Mouse (Mus musculus): Measurements from ENCODE around the gene Vmn1r218. TPM values are rescaled to one million over a fixed set of nuclear protein-coding genes. Genes with fewer than 3 reads are reported as not detected.
"Not testable (repeated sequence)": the region's sequence is repeated elsewhere in the genome, so short reads cannot be mapped to it uniquely, and the experiment has no call there.

The Vmn1r218 gene
- not detected in 2 replicates for polyA plus RNA-seq (2015; fragmentation: Nextera tagmentation; extraction: Ambion mirVana)

DNA sequence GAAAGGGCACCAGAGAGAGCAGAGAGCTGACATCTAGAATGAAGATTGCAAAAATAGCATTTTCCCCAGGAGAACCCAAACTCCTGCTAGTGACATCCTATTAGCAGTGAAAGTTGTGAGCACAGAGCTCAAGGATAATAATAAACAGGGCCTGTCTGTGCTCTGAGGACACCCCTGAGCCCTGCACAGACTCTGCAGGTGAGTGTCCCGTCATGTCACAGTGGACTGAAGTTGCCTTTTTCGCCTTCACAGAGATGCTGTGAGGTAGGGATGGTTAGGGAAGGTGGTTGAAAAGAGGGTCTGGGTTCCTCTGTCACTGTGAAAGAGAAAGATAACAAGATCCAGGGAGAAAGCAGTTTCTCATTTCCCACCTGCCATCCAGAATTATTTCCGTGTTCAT, at the start of gene Vmn1r218:
Gene Vmn1r218 (plus strand): TSS at position 57 of the 400 bp plus-strand sequence.
- no peak for ATAC-seq (replicated peaks; ENCODE audit: insufficient number of reproducible peaks, insufficient read depth, low FRiP score, low read depth)
- WGBS: 63% methylated on average over 3 of the region's 3 CpGs
- H3K27ac ChIP-seq: no peak within 1 kb of the TSS

DNA sequence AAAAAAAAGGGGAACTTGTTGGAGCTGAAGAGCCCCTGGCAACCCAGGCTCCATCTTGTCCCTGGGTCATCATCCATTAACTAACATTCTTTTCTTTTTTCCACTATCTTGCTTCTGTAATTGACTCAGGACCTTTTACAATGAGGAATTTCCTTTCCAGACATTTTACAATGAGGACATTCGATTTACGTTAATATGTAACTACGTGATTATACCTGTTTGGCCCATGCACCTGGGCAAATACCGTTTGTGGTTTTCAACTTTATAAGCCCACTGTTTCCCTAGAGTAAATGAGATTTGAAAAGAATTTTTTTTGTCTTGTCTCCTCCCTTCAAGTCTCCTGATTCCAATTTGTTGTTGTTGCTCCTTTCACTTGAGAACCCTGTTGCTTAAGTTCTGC, 38.6 kb upstream of the Vmn1r218 start:
- ATAC-seq (replicated peaks; ENCODE audit: insufficient number of reproducible peaks, insufficient read depth, low FRiP score, low read depth): no peak
- WGBS: 83% methylated on average over 4 of the region's 4 CpGs
- H3K36me3 ChIP-seq: no peaks in the 10 kb centered on the region

More for the DNA sequence above, at the start of gene Vmn1r218:
- no peak within 1 kb of the TSS for H3K9ac ChIP-seq
- H3K4me1 ChIP-seq (replicated peaks): no peaks in the 10 kb centered on the region
- no peak within 1 kb of the TSS for H3K4me3 ChIP-seq
- H3K36me3 ChIP-seq: no peaks in the 10 kb centered on the region
- H3K27me3 ChIP-seq: no peaks in the 10 kb centered on the region
- no peaks in the 10 kb centered on the region for H3K9me3 ChIP-seq (replicated peaks)
- H3K4me2 ChIP-seq: no peak within 1 kb of the TSS

DNA sequence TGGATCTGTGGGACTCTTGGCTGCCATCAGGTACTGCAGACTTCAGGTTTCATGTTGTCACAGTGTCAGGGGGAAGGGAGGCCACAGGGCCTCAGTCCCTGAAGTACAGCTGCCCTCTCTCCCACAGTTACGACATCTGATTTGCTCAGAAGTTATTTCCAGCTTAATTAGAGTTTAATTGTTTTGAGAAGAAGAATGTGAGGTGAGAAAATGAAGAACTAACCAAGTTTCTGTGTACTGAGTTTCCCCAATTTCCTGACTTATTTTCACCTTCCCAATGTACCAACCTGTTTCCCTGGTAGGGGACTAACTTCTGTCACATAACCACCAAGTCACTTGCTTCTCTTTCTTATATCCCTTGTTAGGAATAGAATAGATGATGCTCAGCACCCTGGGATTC, 14.8 kb upstream of the Vmn1r218 start, which contains the start of gene Vmn1r217:
Gene Vmn1r217 (minus strand): TSS at position 101 of the 400 bp plus-strand sequence.
- 79% methylated on average over 1 of the region's 1 CpGs for WGBS
- not testable (repeated sequence) for ATAC-seq (replicated peaks; ENCODE audit: insufficient number of reproducible peaks, insufficient read depth, low FRiP score, low read depth); H3K4me3 ChIP-seq; H3K36me3 ChIP-seq; H3K4me1 ChIP-seq (replicated peaks); H3K27me3 ChIP-seq; H3K9me3 ChIP-seq (replicated peaks); H3K9ac ChIP-seq; H3K27ac ChIP-seq; H3K4me2 ChIP-seq

More for the DNA sequence above, 38.6 kb upstream of the Vmn1r218 start:
- Histone ChIP-seq H3K27ac (no peak overlapping the region), H3K9ac (no peak overlapping the region), H3K27me3 (no peaks in the 10 kb centered on the region), H3K9me3 (replicated peaks) (no peaks in the 10 kb centered on the region), H3K4me3 (no peak overlapping the region), H3K4me1 (replicated peaks) (no peaks in the 10 kb centered on the region), H3K4me2 (no peak overlapping the region)

DNA sequence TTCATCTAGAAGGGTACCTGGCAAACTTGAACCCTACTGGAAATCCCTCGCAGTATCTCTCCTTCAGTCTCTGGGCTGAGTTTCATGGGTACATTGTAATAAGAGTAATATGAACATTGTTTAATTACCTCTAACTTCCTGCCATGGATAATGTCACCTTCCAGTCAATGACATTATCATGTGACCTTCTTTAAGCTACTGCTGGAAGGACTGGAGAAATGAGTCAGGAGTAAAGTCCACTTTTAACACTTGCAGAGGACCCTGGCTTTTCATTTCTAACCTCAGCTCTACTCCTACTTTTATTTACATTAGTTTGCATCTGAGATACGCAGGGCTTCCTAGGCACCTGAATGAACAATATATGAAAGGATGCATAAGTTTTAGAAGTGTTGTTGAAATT, 12.3 kb upstream of the Vmn1r218 start:
- Histone ChIP-seq H3K4me3 (no peak overlapping the region), H3K4me2 (no peak overlapping the region), H3K27ac (no peak overlapping the region), H3K4me1 (replicated peaks) (no peaks in the 10 kb centered on the region), H3K27me3 (no peaks in the 10 kb centered on the region), H3K9me3 (replicated peaks) (no peaks in the 10 kb centered on the region), H3K36me3 (no peaks in the 10 kb centered on the region), H3K9ac (no peak overlapping the region)
- no peak for ATAC-seq (replicated peaks; ENCODE audit: insufficient number of reproducible peaks, insufficient read depth, low FRiP score, low read depth)
- WGBS: 86% methylated on average over 2 of the region's 2 CpGs

DNA sequence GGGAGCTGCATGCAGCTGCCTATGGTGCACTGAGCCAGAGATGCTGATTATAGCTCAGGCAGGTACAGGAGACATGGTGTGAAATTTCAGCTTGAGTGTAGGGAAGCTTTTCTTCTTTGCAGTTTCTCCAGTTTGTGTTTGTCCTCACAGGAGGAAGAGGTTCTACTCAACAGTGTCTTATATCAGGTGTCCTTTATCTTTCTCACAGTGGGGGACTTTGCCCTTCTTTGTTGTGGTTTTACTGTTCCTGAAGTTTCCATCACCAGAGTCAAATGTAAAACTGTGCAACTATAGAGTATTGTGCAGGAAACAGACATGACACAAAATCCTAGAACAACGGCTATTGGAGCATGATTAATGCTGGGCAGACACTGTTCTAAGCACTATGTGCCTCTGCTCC, 546 bp downstream of the Vmn1r218 start:
- Histone ChIP-seq H3K9me3 (replicated peaks) (no peaks in the 10 kb centered on the region), H3K36me3 (no peaks in the 10 kb centered on the region), H3K9ac (no peak overlapping the region), H3K4me2 (no peak overlapping the region), H3K27me3 (no peaks in the 10 kb centered on the region), H3K4me1 (replicated peaks) (no peaks in the 10 kb centered on the region), H3K27ac (no peak overlapping the region), H3K4me3 (no peak overlapping the region)
- WGBS: 53% methylated on average over 1 of the region's 1 CpGs
- no peak for ATAC-seq (replicated peaks; ENCODE audit: insufficient number of reproducible peaks, insufficient read depth, low FRiP score, low read depth)

DNA sequence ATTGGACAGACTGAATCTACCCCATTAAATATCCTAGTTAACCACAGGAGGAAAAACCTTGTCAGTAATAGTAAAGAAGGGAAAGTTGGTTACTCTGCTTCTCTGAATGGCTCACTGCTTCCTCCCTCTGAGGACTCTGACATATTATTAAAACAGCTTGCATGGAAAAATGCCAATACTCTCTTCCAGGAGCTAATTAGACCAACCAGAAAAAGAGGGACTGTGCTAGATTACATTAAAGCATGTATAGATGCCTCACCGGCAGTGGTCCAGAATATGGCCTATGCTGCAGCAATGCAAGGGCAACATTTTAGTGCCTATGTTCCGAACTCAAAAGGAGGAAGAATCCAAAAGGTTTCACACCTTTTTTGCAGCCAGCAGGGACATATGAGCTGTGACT, 5.9 kb downstream of the Vmn1r218 start:
- ATAC-seq (replicated peaks; ENCODE audit: insufficient number of reproducible peaks, insufficient read depth, low FRiP score, low read depth): no peak
- no peak overlapping the region for H3K4me3 ChIP-seq
- no peak overlapping the region for H3K27ac ChIP-seq
- no peaks in the 10 kb centered on the region for H3K36me3 ChIP-seq
- 79% methylated on average over 2 of the region's 2 CpGs for WGBS
- no peaks in the 10 kb centered on the region for H3K4me1 ChIP-seq (replicated peaks)
- no peaks in the 10 kb centered on the region for H3K9me3 ChIP-seq (replicated peaks)
- H3K4me2 ChIP-seq: no peak overlapping the region
- H3K9ac ChIP-seq: no peak overlapping the region
- no peaks in the 10 kb centered on the region for H3K27me3 ChIP-seq

DNA sequence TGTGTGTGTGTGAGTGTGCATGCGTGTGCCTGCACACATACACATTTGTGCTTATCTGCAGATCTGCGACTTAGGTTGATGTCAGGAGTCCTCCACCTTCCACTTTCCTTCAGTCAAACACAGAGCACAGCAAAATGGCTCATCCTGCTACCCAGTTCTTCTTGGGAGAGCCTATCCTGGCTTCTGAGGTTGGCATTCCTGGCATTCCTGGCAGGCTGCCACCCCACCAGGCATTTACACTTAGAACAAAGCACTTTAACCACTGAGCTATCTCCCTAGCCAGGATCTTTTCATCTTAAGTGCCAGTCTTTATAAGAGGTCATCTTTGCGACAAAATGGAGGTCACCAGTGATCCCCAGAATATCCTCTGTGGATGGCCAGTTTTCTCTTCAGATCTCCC, 24.9 kb downstream of the Vmn1r218 start:
- no peak overlapping the region for H3K9ac ChIP-seq
- H3K27me3 ChIP-seq: no peaks in the 10 kb centered on the region
- H3K27ac ChIP-seq: no peak overlapping the region
- no peaks in the 10 kb centered on the region for H3K36me3 ChIP-seq
- H3K9me3 ChIP-seq (replicated peaks): no peaks in the 10 kb centered on the region
- H3K4me2 ChIP-seq: no peak overlapping the region
- ATAC-seq (replicated peaks; ENCODE audit: insufficient number of reproducible peaks, insufficient read depth, low FRiP score, low read depth): no peak
- H3K4me3 ChIP-seq: no peak overlapping the region
- peaks cover 4% of the 10 kb centered on the region for H3K4me1 ChIP-seq (replicated peaks)
- WGBS: 41% methylated on average over 3 of the region's 3 CpGs

DNA sequence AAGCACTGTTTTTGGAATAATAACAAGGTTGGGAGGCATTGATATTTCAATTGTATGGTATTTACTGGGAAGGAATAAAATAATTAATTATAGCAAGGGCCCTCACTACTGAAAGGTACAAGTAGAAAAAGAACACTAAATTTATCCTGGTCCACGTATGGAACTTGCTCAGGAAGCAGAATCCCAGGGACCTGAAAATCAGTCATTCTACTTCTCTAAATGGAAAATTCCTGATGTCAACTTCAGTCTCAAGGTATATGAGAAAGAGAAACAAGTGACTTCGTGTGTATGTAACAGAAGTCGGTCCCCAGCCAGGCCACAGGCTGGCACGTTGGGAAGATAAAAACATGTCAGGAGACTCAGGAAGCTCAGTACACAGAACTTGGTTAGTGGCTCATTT, 26.1 kb downstream of the Vmn1r218 start, which contains the start of gene Vmn1r219:
Gene Vmn1r219 (plus strand): TSS at position 301 of the 400 bp plus-strand sequence.
- Histone ChIP-seq H3K9ac (no peak within 1 kb of the TSS), H3K4me2 (no peak within 1 kb of the TSS), H3K4me3 (no peak within 1 kb of the TSS), H3K4me1 (replicated peaks) (peaks cover 4% of the 10 kb centered on the region), H3K9me3 (replicated peaks) (no peaks in the 10 kb centered on the region), H3K27me3 (no peaks in the 10 kb centered on the region), H3K36me3 (no peaks in the 10 kb centered on the region), H3K27ac (no peak within 1 kb of the TSS)
- no peak for ATAC-seq (replicated peaks; ENCODE audit: insufficient number of reproducible peaks, insufficient read depth, low FRiP score, low read depth)
- WGBS: 51% methylated on average over 4 of the region's 4 CpGs

DNA sequence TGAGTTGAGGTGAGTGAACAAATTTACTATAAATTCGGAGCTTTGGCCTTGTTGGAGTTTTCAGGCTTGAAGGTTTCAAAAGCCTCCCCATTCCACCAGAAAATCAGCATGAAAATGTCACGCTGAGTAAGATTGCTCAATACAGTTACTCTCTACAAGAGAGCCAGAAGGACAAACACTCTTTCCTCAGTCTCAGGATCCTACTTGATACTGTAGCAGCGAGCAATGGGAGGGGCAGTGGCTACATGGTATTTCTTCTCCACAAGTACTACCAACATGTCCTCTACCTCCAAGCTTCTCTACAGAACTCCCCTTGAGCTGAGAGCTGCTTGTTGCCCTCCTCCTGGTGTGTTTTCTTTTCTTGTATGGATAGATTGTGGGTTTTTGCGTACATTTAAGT, 33.5 kb downstream of the Vmn1r218 start:
- not testable (repeated sequence) for H3K4me1 ChIP-seq (replicated peaks); H3K4me3 ChIP-seq; H3K36me3 ChIP-seq; H3K27ac ChIP-seq; H3K27me3 ChIP-seq; H3K4me2 ChIP-seq; H3K9ac ChIP-seq; H3K9me3 ChIP-seq (replicated peaks); ATAC-seq (replicated peaks; ENCODE audit: insufficient number of reproducible peaks, insufficient read depth, low FRiP score, low read depth)
- WGBS: 78% methylated on average over 4 of the region's 4 CpGs

DNA sequence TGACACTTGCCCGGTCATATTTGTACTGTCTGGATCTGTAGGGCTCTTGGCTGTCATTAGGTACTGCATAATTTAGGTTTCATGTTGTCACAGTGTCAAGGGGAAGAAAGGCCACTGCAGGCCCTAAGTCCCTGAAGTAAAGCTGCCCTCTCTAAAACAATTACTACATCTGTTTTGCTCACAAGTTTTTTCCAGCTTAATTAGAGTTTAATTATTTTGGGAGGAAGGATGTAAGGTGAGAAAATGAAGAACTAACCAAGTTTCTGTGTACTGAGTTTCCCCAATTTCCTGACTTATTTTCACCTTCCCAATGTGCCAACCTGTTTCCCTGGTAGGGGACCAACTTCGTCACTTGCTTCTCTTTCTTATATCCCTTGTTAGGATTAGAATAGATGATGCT, 54.9 kb downstream of the Vmn1r218 start, which contains the start of gene Vmn1r220:
Gene Vmn1r220 (minus strand): TSS at position 101 of the 400 bp plus-strand sequence.
- H3K9ac ChIP-seq: no peak within 1 kb of the TSS
- no peaks in the 10 kb centered on the region for H3K36me3 ChIP-seq
- H3K4me3 ChIP-seq: no peak within 1 kb of the TSS
- 70% methylated on average over 2 of the region's 2 CpGs for WGBS
- no peaks in the 10 kb centered on the region for H3K27me3 ChIP-seq
- ATAC-seq (replicated peaks; ENCODE audit: insufficient number of reproducible peaks, insufficient read depth, low FRiP score, low read depth): no peak
- H3K27ac ChIP-seq: no peak within 1 kb of the TSS
- no peaks in the 10 kb centered on the region for H3K9me3 ChIP-seq (replicated peaks)
- no peak within 1 kb of the TSS for H3K4me2 ChIP-seq
- H3K4me1 ChIP-seq (replicated peaks): no peaks in the 10 kb centered on the region
